Mouse (Mus musculus) CH12.LX (cell line): ENCODE results near the gene Scel.

Experiments
- CHD2 ChIP-seq: IDR thresholded peaks from 2 replicates; pipeline ENCODE4 v1.6.1; 2011; ENCODE audit warnings: low read length, improper control_type of control experiment
- CTCF ChIP-seq, 2 experiments: IDR thresholded peaks in 1 of 2; conservative IDR thresholded peaks in 1 of 2; 2 replicates each; pipeline ENCODE4 v1.5.1; 2011 to 2012; ENCODE audit warnings: low read depth in 2 of 2, low read length in 2 of 2, improper control_type of control experiment in 1 of 2, inconsistent platforms in 1 of 2, mild to moderate bottlenecking in 1 of 2, moderate library complexity in 1 of 2
- EP300 ChIP-seq: IDR thresholded peaks from 2 replicates; pipeline ENCODE4 v1.6.1; 2011; ENCODE audit warnings: low read length, improper control_type of control experiment
- HCFC1 ChIP-seq: IDR thresholded peaks from 2 replicates; pipeline ENCODE4 v1.6.1; 2012; ENCODE audit warnings: low read depth, mild to moderate bottlenecking, inconsistent platforms, low read length, improper control_type of control experiment
- KAT2A ChIP-seq: IDR thresholded peaks from 2 replicates; pipeline ENCODE4 v1.6.1; 2012; ENCODE audit warnings: low read length, improper control_type of control experiment, inconsistent platforms; ENCODE audit not compliant: insufficient replicate concordance
- POLR2A ChIP-seq: IDR thresholded peaks from 2 replicates; pipeline ENCODE4 v1.6.1; 2011; ENCODE audit warnings: low read depth, mild to moderate bottlenecking, improper control_type of control experiment, low read length
- POLR2AphosphoS2 ChIP-seq: IDR thresholded peaks from 2 replicates; pipeline ENCODE4 v1.6.1; 2011; ENCODE audit warnings: low read depth, low read length, improper control_type of control experiment

DNA sequence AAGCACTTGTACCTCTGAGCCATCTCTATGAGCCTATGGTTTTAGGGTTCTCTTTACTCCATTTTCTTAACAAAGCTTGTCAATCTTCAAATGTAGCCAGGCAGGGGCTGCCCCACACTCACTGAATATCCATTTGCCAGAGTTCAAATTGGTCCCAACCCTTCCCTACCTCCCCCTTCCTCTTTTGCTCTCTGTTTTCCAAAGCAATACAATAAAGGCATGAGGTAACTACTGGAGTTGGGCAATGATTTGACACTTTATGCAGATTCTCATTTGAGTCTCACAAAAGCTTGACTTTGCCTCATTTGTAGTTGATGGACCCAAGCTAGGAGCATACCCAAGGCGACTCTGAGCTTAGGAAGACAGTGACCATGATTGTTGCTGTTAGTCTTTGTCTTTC lies 13.1 kb downstream of the Scel start:
- no peak for TF ChIP-seq CTCF (conservative IDR thresholded peaks at IDR 0.05 in 1 of 2, IDR thresholded peaks at IDR 0.05 in 1 of 2; ENCODE audit: low read depth in 2 of 2, low read length in 2 of 2)
- no peak for TF ChIP-seq CHD2
- TF ChIP-seq POLR2AphosphoS2 = no peak
- no peak for TF ChIP-seq HCFC1
- no peak for TF ChIP-seq POLR2A
- no peak for TF ChIP-seq KAT2A
- no peak for TF ChIP-seq EP300
